25 mouse cellular contexts compared by ENCODE assay signal in the genomic region with DNA sequence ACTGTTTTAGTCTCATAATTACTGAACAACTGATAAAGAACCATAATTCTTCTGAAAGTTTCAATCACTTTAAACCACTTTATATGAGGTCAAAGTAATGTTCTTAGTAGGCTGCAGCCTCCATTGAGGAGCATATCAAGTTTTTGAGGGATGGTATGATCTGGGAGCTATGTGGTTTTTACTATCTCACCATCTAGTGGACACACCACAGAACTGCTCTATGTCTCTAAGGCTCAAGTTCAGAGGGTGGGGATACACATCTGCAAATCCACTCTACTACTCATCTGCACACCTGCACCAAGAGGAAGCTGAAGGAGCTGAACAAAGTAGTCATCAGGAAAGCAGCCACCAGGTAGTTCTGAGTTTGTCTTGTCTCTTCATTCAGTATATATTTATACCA.
A peak's percentile ranks its signal among the peaks of the same experiment; 100 is the strongest.
DNase-seq lines count a peak whose midpoint lies in the region; ATAC-seq and TF ChIP-seq lines count a peak whose summit lies in the region.
"Had no signal": no experiment of that assay in that cellular context is flagged by ENCODE, and none has a peak within 500 bp of the region (broad histone marks: within the 10 kb centered on the region; RNA-seq: fewer than 3 reads in every experiment).

No protein-coding gene starts in this region.

- H3K4me2 ChIP-seq in embryonic facial prominence, embryonic 11.5 days (ENCODE audit: low read depth, low read length): no peak overlapping the region
- no peak overlapping the region for H3K4me2 ChIP-seq in kidney, postnatal 0 days (ENCODE audit: low read length)
- H3K4me2 ChIP-seq: embryonic facial prominence, embryonic 15.5 days; hindbrain, embryonic 15.5 days; limb, embryonic 12.5 days; liver, embryonic 13.5 days; lung, embryonic 15.5 days; midbrain, embryonic 13.5 days; neural tube, embryonic 15.5 days had no signal

- ATAC-seq in embryonic facial prominence, embryonic 11.5 days (replicated peaks; ENCODE audit: insufficient number of reproducible peaks, low FRiP score, low TSS enrichment, low read depth): no peak
- ATAC-seq in kidney, postnatal 0 days (replicated peaks; ENCODE audit: low FRiP score, low read depth): no peak
- ATAC-seq: forebrain, postnatal 0 days; midbrain, embryonic 13.5 days had no signal

- no peaks in the 10 kb centered on the region for H3K9me3 ChIP-seq in embryonic facial prominence, embryonic 11.5 days (replicated peaks; ENCODE audit: control insufficient read depth, low read length)
- no peaks in the 10 kb centered on the region for H3K9me3 ChIP-seq in embryonic facial prominence, embryonic 10.5 days
- H3K9me3 ChIP-seq in kidney, postnatal 0 days (replicated peaks; ENCODE audit: low read length): no peaks in the 10 kb centered on the region
- H3K9me3 ChIP-seq: embryonic facial prominence, embryonic 15.5 days; hindbrain, embryonic 15.5 days; limb, embryonic 12.5 days; liver, embryonic 13.5 days; lung, embryonic 15.5 days; midbrain, embryonic 13.5 days; neural tube, embryonic 15.5 days had no signal

- no peak overlapping the region for H3K27ac ChIP-seq in embryonic facial prominence, embryonic 11.5 days (replicated peaks; ENCODE audit: low read depth, low read length)
- no peak overlapping the region for H3K27ac ChIP-seq in embryonic facial prominence, embryonic 10.5 days (replicated peaks)
- no peak overlapping the region for H3K27ac ChIP-seq in kidney, postnatal 0 days
- H3K27ac ChIP-seq: embryonic facial prominence, embryonic 15.5 days; hindbrain, embryonic 15.5 days; limb, embryonic 12.5 days; liver, embryonic 13.5 days; lung, embryonic 15.5 days; midbrain, embryonic 13.5 days; neural tube, embryonic 15.5 days had no signal

- peak; percentile 0 for DNase-seq in embryonic facial prominence, embryonic 11.5 days (ENCODE audit: low spot score)
- DNase-seq in embryonic facial prominence, embryonic 10.5 days (ENCODE audit: low spot score): no peak
- DNase-seq in kidney, postnatal 0 days (ENCODE audit: low spot score): peak; percentile 2
- DNase-seq in kidney, adult 8-10 months: no peak
- DNase-seq in 416B (ENCODE audit: low read depth) (peak; percentile 15), NIH3T3 (ENCODE audit: low read depth) (peak; percentile 2), liver (no peak)
- no peak for DNase-seq in adrenal gland, adult 2 months
- DNase-seq: cerebellum, adult 8-10 months; forebrain, postnatal 0 days; heart, adult 11 months; heart, postnatal 36 days; kidney, adult 11 months; kidney, postnatal 25 days; layer of hippocampus, adult 9-11 months; liver, embryonic 13.5 days; right cerebral cortex, postnatal 4 days; thymus, postnatal 25 days had no signal

- H3K4me1 ChIP-seq in embryonic facial prominence, embryonic 11.5 days (ENCODE audit: control insufficient read depth, insufficient read depth, low read length): no peaks in the 10 kb centered on the region
- no peaks in the 10 kb centered on the region for H3K4me1 ChIP-seq in embryonic facial prominence, embryonic 10.5 days
- H3K4me1 ChIP-seq in kidney, postnatal 0 days (replicated peaks; ENCODE audit: insufficient read depth, low read length): no peaks in the 10 kb centered on the region
- H3K4me1 ChIP-seq: embryonic facial prominence, embryonic 15.5 days; hindbrain, embryonic 15.5 days; limb, embryonic 12.5 days; liver, embryonic 13.5 days; lung, embryonic 15.5 days; midbrain, embryonic 13.5 days; neural tube, embryonic 15.5 days had no signal

- no peaks in the 10 kb centered on the region for H3K27me3 ChIP-seq in embryonic facial prominence, embryonic 11.5 days (ENCODE audit: control insufficient read depth, insufficient read depth, low read length)
- no peaks in the 10 kb centered on the region for H3K27me3 ChIP-seq in embryonic facial prominence, embryonic 10.5 days (replicated peaks; ENCODE audit: low read depth, poor library complexity, severe bottlenecking)
- no peaks in the 10 kb centered on the region for H3K27me3 ChIP-seq in kidney, postnatal 0 days (ENCODE audit: insufficient read depth, low read length)
- H3K27me3 ChIP-seq: embryonic facial prominence, embryonic 15.5 days; hindbrain, embryonic 15.5 days; limb, embryonic 12.5 days; liver, embryonic 13.5 days; lung, embryonic 15.5 days; midbrain, embryonic 13.5 days; neural tube, embryonic 15.5 days had no signal

- peak; percentile 28; the same call in 1 of the 2 replicates for TF ChIP-seq CTCF in kidney, postnatal 0 days (IDR thresholded peaks at IDR 0.05; ENCODE audit: low read depth)

- H3K9ac ChIP-seq in embryonic facial prominence, embryonic 11.5 days (replicated peaks; ENCODE audit: low read length): no peak overlapping the region
- H3K9ac ChIP-seq in kidney, postnatal 0 days (ENCODE audit: low read depth, low read length): no peak overlapping the region
- H3K9ac ChIP-seq: embryonic facial prominence, embryonic 15.5 days; forebrain, postnatal 0 days; hindbrain, embryonic 15.5 days; limb, embryonic 12.5 days; liver, embryonic 13.5 days; lung, embryonic 15.5 days; midbrain, embryonic 13.5 days; neural tube, embryonic 15.5 days had no signal

- H3K4me3 ChIP-seq in embryonic facial prominence, embryonic 11.5 days (ENCODE audit: low read depth, low read length): no peak overlapping the region
- H3K4me3 ChIP-seq in embryonic facial prominence, embryonic 10.5 days: no peak overlapping the region
- no peak overlapping the region for H3K4me3 ChIP-seq in kidney, postnatal 0 days (replicated peaks; ENCODE audit: low read depth, low read length)
- H3K4me3 ChIP-seq: embryonic facial prominence, embryonic 15.5 days; hindbrain, embryonic 15.5 days; limb, embryonic 12.5 days; liver, embryonic 13.5 days; lung, embryonic 15.5 days; midbrain, embryonic 13.5 days; myocyte; neural tube, embryonic 15.5 days had no signal

- H3K36me3 ChIP-seq in embryonic facial prominence, embryonic 11.5 days (replicated peaks; ENCODE audit: control insufficient read depth, insufficient read depth, low read depth, low read length): no peaks in the 10 kb centered on the region
- H3K36me3 ChIP-seq in embryonic facial prominence, embryonic 10.5 days (replicated peaks): no peaks in the 10 kb centered on the region
- H3K36me3 ChIP-seq in kidney, postnatal 0 days (ENCODE audit: insufficient read depth, low read length): no peaks in the 10 kb centered on the region
- H3K36me3 ChIP-seq: embryonic facial prominence, embryonic 15.5 days; hindbrain, embryonic 15.5 days; limb, embryonic 12.5 days; liver, embryonic 13.5 days; lung, embryonic 15.5 days; midbrain, embryonic 13.5 days; neural tube, embryonic 15.5 days had no signal

Comparison
In these comparisons a context has a peak if more than half of its experiments do, and no peak if none do; other contexts are left out.
1. DNase-seq: peak in embryonic facial prominence, embryonic 11.5 days (single experiment), kidney, postnatal 0 days (single experiment), 416B (single experiment) and NIH3T3 (single experiment); none in embryonic facial prominence, embryonic 10.5 days (single experiment), kidney, adult 8-10 months (0 of 2), adrenal gland, adult 2 months (single experiment) and liver (single experiment).